Mouse (Mus musculus) kidney, embryonic 16.5 days (tissue): ENCODE results near the gene Iqschfp. TPM values are rescaled to one million over a fixed set of nuclear protein-coding genes. Genes with fewer than 3 reads are reported as not detected.

ENCODE experiments used
- ATAC-seq: fragments of 200-750 bp; cut with Nextera tagmentation; 2 replicates; pipeline ENCODE4 v1.8.0; 2017; ENCODE audit warnings: moderate TSS enrichment; ENCODE audit not compliant: low FRiP score, low TSS enrichment
- H3K27ac ChIP-seq: fragments of 300-500 bp; sonication (generic); 2 replicates; pipeline ENCODE4 v1.5.1; 2014; ENCODE audit warnings: low read length
- H3K27me3 ChIP-seq: fragments of 300-500 bp; sonication (generic); 2 replicates; pipeline ENCODE4 v1.6.1; 2014; ENCODE audit warnings: low read length, control low read depth, mixed read lengths; ENCODE audit not compliant: insufficient read depth
- H3K36me3 ChIP-seq: fragments of 300-500 bp; sonication (generic); 2 replicates; pipeline ENCODE4 v1.6.1; 2014; ENCODE audit warnings: low read length, control low read depth, mixed read lengths; ENCODE audit not compliant: insufficient read depth
- H3K4me1 ChIP-seq: fragments of 300-500 bp; sonication (generic); 2 replicates; pipeline ENCODE4 v1.6.1; 2014; ENCODE audit warnings: low read length, control low read depth, mixed read lengths; ENCODE audit not compliant: insufficient read depth
- H3K4me2 ChIP-seq: fragments of 300-500 bp; sonication (generic); replicated peaks from 2 replicates; pipeline ENCODE4 v1.6.1; 2014; ENCODE audit warnings: low read depth, low read length
- H3K4me3 ChIP-seq: fragments of 300-500 bp; sonication (generic); 2 replicates; pipeline ENCODE4 v1.5.1; 2014; ENCODE audit warnings: mild to moderate bottlenecking, low read length
- H3K9ac ChIP-seq: fragments of 300-500 bp; sonication (generic); replicated peaks from 2 replicates; pipeline ENCODE4 v1.6.1; 2014; ENCODE audit warnings: low read length
- H3K9me3 ChIP-seq: fragments of 300-500 bp; sonication (generic); 2 replicates; pipeline ENCODE4 v1.6.1; 2016; ENCODE audit warnings: low read length, control low read depth
- WGBS: fragments of 180-500 bp; shearing (Covaris S2); extraction: QIAGEN DNeasy Blood & Tissue Kit; methylation state at CpG from one replicate; pipeline ENCODE4 v1.1.7; 2014; 5-methylcytosine and 5-hydroxymethylcytosine counted together
- polyA plus RNA-seq: library from polyadenylated mRNA; unstranded; fragments of >200 nt; fragmentation: Nextera tagmentation; extraction: Ambion mirVana; gene quantifications from 2 replicates; pipeline ENCODE4 v1.2.1, GENCODE M21; 2015

Gene Iqschfp
- polyA plus RNA-seq, 1 experiment from 2014 or later = not detected

DNA sequence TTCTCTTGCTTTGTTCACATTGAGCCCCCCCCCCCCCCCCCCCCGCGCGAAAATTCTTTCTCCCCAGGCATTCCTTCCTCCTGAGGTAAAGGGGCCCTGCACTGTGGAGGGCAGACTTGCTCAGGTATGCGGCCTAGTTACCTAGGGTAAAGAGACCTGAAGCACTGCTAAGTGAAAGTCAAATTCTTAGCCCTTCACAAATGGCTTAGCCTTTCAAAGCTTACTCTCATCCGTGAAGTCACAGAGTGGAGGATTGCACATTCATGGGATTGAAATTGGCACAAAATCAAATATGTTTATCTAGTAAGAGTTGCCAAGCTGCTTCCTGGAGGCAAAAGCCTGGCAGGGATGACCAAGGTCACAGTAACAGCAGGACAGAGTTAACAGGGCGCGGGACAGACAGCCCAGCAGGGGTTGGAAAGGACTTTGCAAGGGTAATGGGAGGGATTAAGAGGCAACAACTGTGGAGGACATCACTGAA is 642.6 kb downstream of the Iqschfp start:
- H3K4me2 ChIP-seq = no peak overlapping the region
- peak; percentile 82 for ATAC-seq
- H3K27me3 ChIP-seq = no peaks in the 10 kb centered on the region
- peak overlapping the region; percentile 64; the same call in 1 of the 2 replicates for H3K27ac ChIP-seq
- peaks cover 8% of the 10 kb centered on the region; the same call in 1 of the 2 replicates for H3K9me3 ChIP-seq
- H3K36me3 ChIP-seq = no peaks in the 10 kb centered on the region
- H3K4me3 ChIP-seq = no peak overlapping the region
- no peaks in the 10 kb centered on the region; the same call in 1 of the 2 replicates for H3K4me1 ChIP-seq
- H3K9ac ChIP-seq = no peak overlapping the region
- WGBS = 31% methylated on average over 5 of the region's 7 CpGs

- peak; percentile 36; the same call in 1 of the 2 replicates for ATAC-seq
These were observed 643.2 kb downstream of the Iqschfp start for GRCm38 (mm10) chr3:68535160-68535728.

DNA sequence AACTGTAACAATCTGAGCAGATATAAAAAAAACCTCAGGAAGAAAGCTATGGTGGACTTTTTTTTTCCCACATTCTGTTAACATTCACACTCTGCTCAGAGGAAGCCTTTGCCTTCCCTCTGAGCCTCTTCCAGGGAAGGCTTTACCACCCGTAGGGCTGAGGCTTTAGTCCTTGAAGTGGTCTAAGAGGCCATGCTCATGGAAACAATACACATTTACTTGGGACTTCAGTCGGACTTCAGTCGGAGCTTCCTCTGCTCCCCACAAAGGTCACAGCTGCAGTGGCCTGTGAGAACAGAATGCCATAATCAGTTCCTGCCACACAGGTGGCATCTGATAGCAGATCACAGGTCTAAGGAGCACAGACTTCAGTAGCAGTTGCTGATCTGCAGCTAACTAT is 644.0 kb downstream of the Iqschfp start:
- Histone ChIP-seq H3K36me3 (no peaks in the 10 kb centered on the region), H3K4me1 (no peaks in the 10 kb centered on the region; the same call in 1 of the 2 replicates), H3K9ac (no peak overlapping the region), H3K4me2 (no peak overlapping the region), H3K27ac (no peak overlapping the region), H3K9me3 (peaks cover 8% of the 10 kb centered on the region; the same call in 1 of the 2 replicates), H3K4me3 (no peak overlapping the region), H3K27me3 (no peaks in the 10 kb centered on the region)
- WGBS = 71% methylated on average over 3 of the region's 3 CpGs
- ATAC-seq = no peak

More at GRCm38 (mm10) chr3:68535160-68535728, 643.2 kb downstream of the Iqschfp start:
- 76% methylated on average over 7 of the region's 7 CpGs for WGBS
- Histone ChIP-seq H3K27me3 (no peaks in the 10 kb centered on the region), H3K9me3 (peaks cover 8% of the 10 kb centered on the region; the same call in 1 of the 2 replicates), H3K4me3 (no peak overlapping the region), H3K36me3 (no peaks in the 10 kb centered on the region), H3K4me2 (no peak overlapping the region), H3K9ac (no peak overlapping the region), H3K27ac (peak overlapping the region; percentile 64), H3K4me1 (no peaks in the 10 kb centered on the region; the same call in 1 of the 2 replicates)

GRCm38 (mm10) chr3:68541688-68542087 is 649.7 kb downstream of the Iqschfp start:
- H3K27me3 ChIP-seq = no peaks in the 10 kb centered on the region
- no peak overlapping the region for H3K4me3 ChIP-seq
- H3K9me3 ChIP-seq = peaks cover 5% of the 10 kb centered on the region; the same call in 1 of the 2 replicates
- H3K4me2 ChIP-seq = no peak overlapping the region
- H3K9ac ChIP-seq = no peak overlapping the region
- no peak overlapping the region for H3K27ac ChIP-seq
- peaks cover 13% of the 10 kb centered on the region; the same call in 1 of the 2 replicates for H3K4me1 ChIP-seq
- H3K36me3 ChIP-seq = no peaks in the 10 kb centered on the region
- ATAC-seq = no peak
- 89% methylated on average over 8 of the region's 8 CpGs for WGBS

- Histone ChIP-seq H3K9me3 (no peaks in the 10 kb centered on the region), H3K4me1 (peaks cover 13% of the 10 kb centered on the region; the same call in 1 of the 2 replicates), H3K27ac (no peak overlapping the region), H3K9ac (no peak overlapping the region), H3K27me3 (no peaks in the 10 kb centered on the region), H3K4me3 (peak overlapping the region; percentile 36), H3K4me2 (peak overlapping the region; percentile 51), H3K36me3 (no peaks in the 10 kb centered on the region)
- WGBS = 9% methylated on average over 7 of the region's 7 CpGs
- peak; percentile 91 for ATAC-seq
These were observed 651.0 kb downstream of the Iqschfp start for GRCm38 (mm10) chr3:68542944-68543501.

GRCm38 (mm10) chr3:68544811-68545210 is 652.8 kb downstream of the Iqschfp start:
- ATAC-seq = peak; percentile 43; the same call in 1 of the 2 replicates
- Histone ChIP-seq H3K9ac (no peak overlapping the region), H3K4me2 (no peak overlapping the region), H3K4me3 (no peak overlapping the region), H3K4me1 (peaks cover 13% of the 10 kb centered on the region; the same call in 1 of the 2 replicates), H3K27ac (no peak overlapping the region), H3K27me3 (no peaks in the 10 kb centered on the region), H3K9me3 (no peaks in the 10 kb centered on the region), H3K36me3 (no peaks in the 10 kb centered on the region)
- 64% methylated on average over 7 of the region's 7 CpGs for WGBS

- WGBS = 59% methylated on average over 6 of the region's 6 CpGs
These were observed 653.9 kb downstream of the Iqschfp start for GRCm38 (mm10) chr3:68545898-68546297.

DNA sequence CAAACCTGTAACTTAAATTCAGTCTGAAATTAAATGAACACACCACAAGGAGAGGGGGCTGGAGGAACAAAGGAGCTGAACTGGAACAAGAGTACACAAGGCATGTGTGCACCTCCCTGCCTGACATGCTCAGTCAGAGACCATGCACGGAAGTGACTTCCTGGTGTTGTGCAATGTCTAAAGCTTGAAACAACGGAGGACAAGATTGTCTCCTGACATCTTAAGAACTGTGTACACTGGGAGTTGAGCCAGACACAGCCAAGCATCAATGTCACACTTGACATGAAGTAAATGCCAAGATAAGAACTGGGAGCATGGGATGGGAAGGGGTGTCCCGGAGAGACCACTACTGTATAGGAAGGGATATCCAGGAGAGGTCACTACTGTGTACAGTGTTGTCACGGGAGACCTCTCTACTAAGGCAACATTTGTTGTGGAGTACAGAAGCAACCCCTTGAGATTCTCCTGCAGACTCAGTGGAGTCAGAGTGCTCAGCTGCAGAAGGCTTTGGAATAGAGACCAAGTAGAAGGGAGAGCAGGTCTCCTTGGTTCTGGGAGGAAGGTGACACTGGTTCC is 663.1 kb downstream of the Iqschfp start:
- Histone ChIP-seq H3K4me2 (no peak overlapping the region), H3K4me3 (no peak overlapping the region), H3K9me3 (no peaks in the 10 kb centered on the region), H3K27me3 (no peaks in the 10 kb centered on the region), H3K9ac (no peak overlapping the region), H3K36me3 (no peaks in the 10 kb centered on the region), H3K4me1 (peaks cover 6% of the 10 kb centered on the region; the same call in 1 of the 2 replicates), H3K27ac (no peak overlapping the region)
- WGBS = 58% methylated on average over 4 of the region's 4 CpGs
- ATAC-seq = peak; percentile 46; the same call in 1 of the 2 replicates

More at GRCm38 (mm10) chr3:68545898-68546297, 653.9 kb downstream of the Iqschfp start:
- Histone ChIP-seq H3K27ac (no peak overlapping the region), H3K4me3 (no peak overlapping the region), H3K9ac (no peak overlapping the region), H3K4me1 (peaks cover 13% of the 10 kb centered on the region; the same call in 1 of the 2 replicates), H3K36me3 (no peaks in the 10 kb centered on the region), H3K9me3 (no peaks in the 10 kb centered on the region), H3K4me2 (no peak overlapping the region), H3K27me3 (no peaks in the 10 kb centered on the region)
- ATAC-seq = no peak

DNA sequence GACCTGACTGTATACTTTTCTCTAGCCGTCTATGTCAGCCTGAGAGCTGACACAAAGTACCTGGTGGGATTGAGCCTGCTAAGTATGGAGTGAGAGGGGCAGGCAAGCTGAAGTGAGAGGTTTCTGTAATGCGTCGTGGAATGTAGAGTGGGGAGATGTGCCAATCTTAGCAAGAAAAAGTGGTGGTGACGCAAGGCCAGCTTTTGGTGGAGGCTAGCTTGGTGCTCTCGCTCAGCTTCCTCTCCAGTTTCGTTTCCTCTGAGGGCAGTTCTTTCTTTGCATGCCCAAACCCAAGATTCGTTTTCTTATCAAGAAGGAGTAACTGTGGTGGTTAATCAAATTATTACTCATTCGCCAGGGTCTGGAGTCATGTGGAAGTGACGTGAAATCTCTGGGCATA is 664.9 kb downstream of the Iqschfp start:
- no peak overlapping the region for H3K4me2 ChIP-seq
- H3K27me3 ChIP-seq = no peaks in the 10 kb centered on the region
- no peak for ATAC-seq
- no peak overlapping the region for H3K4me3 ChIP-seq
- H3K9ac ChIP-seq = no peak overlapping the region
- H3K4me1 ChIP-seq = peaks cover 6% of the 10 kb centered on the region; the same call in 1 of the 2 replicates
- no peak overlapping the region for H3K27ac ChIP-seq
- 92% methylated on average over 9 of the region's 9 CpGs for WGBS
- H3K9me3 ChIP-seq = no peaks in the 10 kb centered on the region
- no peaks in the 10 kb centered on the region for H3K36me3 ChIP-seq
